Mouse (Mus musculus) liver, embryonic 14.5 days (tissue): ENCODE measurements around the gene Ddah1. TPM values are rescaled to one million over a fixed set of nuclear protein-coding genes. Genes with fewer than 3 reads are reported as not detected.
A peak's percentile ranks its signal among the peaks of the same experiment; 100 is the strongest.

Experiments
- ATAC-seq: fragments of 200-750 bp; cut with Nextera tagmentation; 2 replicates; pipeline ENCODE4 v1.8.0; 2017; ENCODE audit warnings: moderate number of reproducible peaks, mild to moderate bottlenecking, moderate library complexity; ENCODE audit not compliant: insufficient read depth
- DNase-seq, 3 experiments: peaks; one replicate each; pipeline ENCODE4 v3.0.0-alpha.2; 2012 to 2013; ENCODE audit warnings: low read depth in 3 of 3, low spot score in 3 of 3
- H3K27ac ChIP-seq: fragments of 300-500 bp; sonication (generic); 2 replicates; pipeline ENCODE4 v1.5.1; 2014; ENCODE audit warnings: moderate library complexity, mild to moderate bottlenecking, control low read depth, inconsistent platforms
- H3K27me3 ChIP-seq: fragments of 300-500 bp; sonication (generic); 2 replicates; pipeline ENCODE4 v1.6.1; 2014; ENCODE audit warnings: mild to moderate bottlenecking, low read length, moderate library complexity; ENCODE audit not compliant: control insufficient read depth, insufficient read depth
- H3K36me3 ChIP-seq: fragments of 300-500 bp; sonication (generic); replicated peaks from 2 replicates; pipeline ENCODE4 v1.6.1; 2014; ENCODE audit warnings: low read depth; ENCODE audit not compliant: control insufficient read depth, insufficient read depth
- H3K4me1 ChIP-seq, 2 experiments: fragments of 200-500 bp in 1 of 2; fragments of 300-500 bp in 1 of 2; sonication (generic) in 1 of 2; replicated peaks; 2 replicates each; pipeline ENCODE4 v1.6.1; 2012 to 2014; ENCODE audit warnings: antibody characterized with exemption in 1 of 2, inconsistent platforms in 1 of 2, low read length in 1 of 2; ENCODE audit not compliant: control insufficient read depth in 2 of 2, insufficient read depth in 2 of 2
- H3K4me2 ChIP-seq: fragments of 300-500 bp; sonication (generic); 2 replicates; pipeline ENCODE4 v1.6.1; 2014; ENCODE audit warnings: low read depth, mild to moderate bottlenecking, control low read depth, moderate library complexity
- H3K4me3 ChIP-seq, 2 experiments: fragments of 200-500 bp in 1 of 2; fragments of 300-500 bp in 1 of 2; sonication (generic) in 1 of 2; 2 replicates each; pipeline ENCODE4 v1.5.1; 2012 to 2014; ENCODE audit warnings: low read depth in 2 of 2, low read length in 2 of 2, mild to moderate bottlenecking in 2 of 2, control low read depth in 1 of 2, inconsistent platforms in 1 of 2, moderate library complexity in 1 of 2; ENCODE audit not compliant: insufficient read depth in 1 of 2
- H3K9ac ChIP-seq: fragments of 300-500 bp; sonication (generic); replicated peaks from 2 replicates; pipeline ENCODE4 v1.6.1; 2014; ENCODE audit warnings: mild to moderate bottlenecking, control low read depth, moderate library complexity
- H3K9me3 ChIP-seq: fragments of 300-500 bp; sonication (generic); 2 replicates; pipeline ENCODE4 v1.6.1; 2016; ENCODE audit warnings: low read length, mixed read lengths; ENCODE audit not compliant: control insufficient read depth
- CTCF ChIP-seq: IDR thresholded peaks from 2 replicates; pipeline ENCODE4 v1.5.1; 2016; ENCODE audit warnings: antibody characterized with exemption, low read depth, control low read depth
- EP300 ChIP-seq: IDR thresholded peaks from 2 replicates; pipeline ENCODE4 v1.6.1; 2016; ENCODE audit warnings: antibody characterized with exemption, low read depth
- WGBS: fragments of 180-500 bp; shearing (Covaris S2); extraction: QIAGEN DNeasy Blood & Tissue Kit; methylation state at CpG from one replicate; pipeline ENCODE4 v1.1.7; 2014; ENCODE audit not compliant: insufficient replicate concordance; 5-methylcytosine and 5-hydroxymethylcytosine counted together
- polyA plus RNA-seq, 2 experiments: library from polyadenylated mRNA; depleted of rRNA in 1 of 2; stranded (reverse) in 1 of 2; unstranded in 1 of 2; fragments of >200 nt; fragmentation: Nextera tagmentation in 1 of 2; extraction: Ambion mirVana in 1 of 2; gene quantifications; 2 replicates each; pipeline versions ENCODE4 v1.2.1 to v1.2.3; 2012 to 2014

Ddah1 gene
- polyA plus RNA-seq, 2 experiments: 15.6 to 32.1 TPM

- DNase-seq (peak; percentile 78 to 85 (median 80)), ATAC-seq (peak; percentile 90)
- Histone ChIP-seq H3K36me3 (peaks cover 1% of the 10 kb centered on the region), H3K27me3 (no peaks in the 10 kb centered on the region), H3K4me3 (peak within 1 kb of the TSS; percentile 79 to 93), H3K4me2 (peak within 1 kb of the TSS; percentile 78), H3K4me1 (peaks cover 11 to 17% of the 10 kb centered on the region in 2 experiments), H3K27ac (no peak within 1 kb of the TSS), H3K9ac (peak within 1 kb of the TSS; percentile 84), H3K9me3 (no peaks in the 10 kb centered on the region)
- 2% methylated on average over 65 of the region's 70 CpGs for WGBS
- TF ChIP-seq CTCF: peak; percentile 98
- no peak for TF ChIP-seq EP300
Measured at GRCm38 (mm10) chr3:145937505-145938404, 179.3 kb downstream of the Ddah1 start, which contains the start of gene 2410004B18Rik. 2410004B18Rik (plus strand) TSS chr3:145938014.

DNA sequence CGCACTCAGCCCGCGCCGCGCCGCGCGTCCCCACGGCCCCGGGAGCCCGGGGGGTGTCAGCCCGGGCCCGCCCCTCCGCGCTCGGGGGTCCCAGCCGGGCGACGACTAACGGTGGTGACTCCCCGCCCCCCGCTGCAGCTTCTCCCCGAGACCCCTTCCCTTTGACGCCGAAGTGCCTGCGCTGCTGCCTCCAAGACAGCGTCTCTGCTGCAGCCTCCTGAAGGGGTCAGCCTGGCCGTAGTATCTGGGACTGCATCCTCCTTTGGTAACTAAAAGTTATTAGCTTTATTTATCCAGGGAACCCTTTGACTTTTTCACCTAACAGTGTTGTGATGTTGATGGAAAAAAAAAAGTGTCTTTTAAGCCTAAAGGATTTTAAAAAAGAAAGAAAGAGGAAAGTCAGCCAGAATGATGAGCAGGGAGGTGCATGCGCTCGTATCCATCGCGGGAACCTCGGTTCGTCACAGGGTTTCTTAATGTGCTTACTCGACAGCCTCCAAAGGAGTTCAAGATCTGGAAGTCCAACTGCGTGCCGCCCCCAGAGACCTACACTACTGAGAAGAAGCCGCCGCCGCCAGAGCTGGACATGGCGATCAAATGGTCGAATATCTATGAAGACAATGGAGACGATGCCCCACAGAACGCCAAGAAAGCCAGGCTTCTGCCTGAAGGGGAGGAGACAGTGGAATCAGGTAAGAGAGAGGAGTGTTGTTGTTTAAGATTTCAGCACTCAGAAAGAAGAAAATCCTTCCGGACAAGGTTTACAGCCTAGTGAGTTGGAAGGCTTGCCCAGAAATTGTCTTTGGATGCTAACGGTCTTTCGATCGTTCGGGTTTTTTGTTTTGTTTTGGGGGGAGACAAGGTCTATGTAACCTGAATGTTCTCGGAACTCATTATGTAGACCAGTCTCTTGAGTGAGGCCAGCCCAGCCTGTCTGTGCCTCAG lies 180.2 kb downstream of the Ddah1 start:
- no peak overlapping the region for H3K27ac ChIP-seq
- H3K9me3 ChIP-seq: no peaks in the 10 kb centered on the region
- peak overlapping the region; percentile 78 for H3K4me2 ChIP-seq
- peak overlapping the region; percentile 84 for H3K9ac ChIP-seq
- H3K36me3 ChIP-seq: peaks cover 6% of the 10 kb centered on the region
- H3K4me3 ChIP-seq: peak overlapping the region; percentile 79 to 93
- DNase-seq (no peak), ATAC-seq (no peak; the same call in 1 of the 2 replicates)
- WGBS: 16% methylated on average over 49 of the region's 50 CpGs
- TF ChIP-seq EP300 (no peak), CTCF (no peak)
- H3K4me1 ChIP-seq: peaks cover 11 to 17% of the 10 kb centered on the region in 2 experiments
- no peaks in the 10 kb centered on the region for H3K27me3 ChIP-seq

GRCm38 (mm10) chr3:145939402-145939801 lies 180.9 kb downstream of the Ddah1 start:
- peak; percentile 85 for TF ChIP-seq EP300
- no peak for TF ChIP-seq CTCF
- H3K27ac ChIP-seq: no peak overlapping the region
- no peaks in the 10 kb centered on the region for H3K9me3 ChIP-seq
- peaks cover 6% of the 10 kb centered on the region for H3K36me3 ChIP-seq
- DNase-seq: peak in 1 of 3 experiments; percentile 37
- peak overlapping the region; percentile 79 to 93 for H3K4me3 ChIP-seq
- H3K27me3 ChIP-seq: no peaks in the 10 kb centered on the region
- H3K9ac ChIP-seq: no peak overlapping the region
- 21% methylated on average over 12 of the region's 12 CpGs for WGBS
- H3K4me2 ChIP-seq: peak overlapping the region; percentile 78
- peak; percentile 57 for ATAC-seq
- peaks cover 11 to 20% of the 10 kb centered on the region in 2 experiments for H3K4me1 ChIP-seq

DNA sequence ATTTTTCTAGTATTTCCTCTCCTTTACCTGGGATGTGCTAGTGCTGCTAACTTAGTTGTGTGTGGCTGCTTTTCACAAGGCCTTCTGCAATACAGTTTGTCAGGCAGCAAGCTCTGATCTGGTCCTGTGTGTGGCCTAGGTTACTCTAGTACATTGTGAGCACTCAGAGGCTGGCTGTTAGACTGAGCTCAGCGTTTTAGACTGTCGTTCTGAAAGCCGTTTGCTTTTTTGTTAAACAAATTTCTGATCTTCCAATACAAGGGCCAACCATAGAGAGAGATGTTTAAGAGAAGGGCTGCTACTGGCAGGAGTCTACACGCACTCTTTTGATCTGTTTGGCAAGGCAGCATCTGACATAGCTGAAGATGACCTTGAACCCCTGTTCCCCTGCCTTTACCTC lies 181.5 kb downstream of the Ddah1 start:
- DNase-seq (no peak), ATAC-seq (no peak)
- H3K9ac ChIP-seq: no peak overlapping the region
- TF ChIP-seq EP300: no peak
- TF ChIP-seq CTCF: no peak
- peak overlapping the region; percentile 78; the same call in 1 of the 2 replicates for H3K4me2 ChIP-seq
- H3K36me3 ChIP-seq: peaks cover 9% of the 10 kb centered on the region
- H3K4me1 ChIP-seq: peaks cover 11 to 22% of the 10 kb centered on the region in 2 experiments
- no peak overlapping the region for H3K27ac ChIP-seq
- H3K27me3 ChIP-seq: no peaks in the 10 kb centered on the region
- H3K4me3 ChIP-seq: no peak overlapping the region
- H3K9me3 ChIP-seq: no peaks in the 10 kb centered on the region
- WGBS: 72% methylated on average over 4 of the region's 4 CpGs
